Comparison of ENCODE assay signal across 8 mouse cellular contexts in the genomic region with DNA sequence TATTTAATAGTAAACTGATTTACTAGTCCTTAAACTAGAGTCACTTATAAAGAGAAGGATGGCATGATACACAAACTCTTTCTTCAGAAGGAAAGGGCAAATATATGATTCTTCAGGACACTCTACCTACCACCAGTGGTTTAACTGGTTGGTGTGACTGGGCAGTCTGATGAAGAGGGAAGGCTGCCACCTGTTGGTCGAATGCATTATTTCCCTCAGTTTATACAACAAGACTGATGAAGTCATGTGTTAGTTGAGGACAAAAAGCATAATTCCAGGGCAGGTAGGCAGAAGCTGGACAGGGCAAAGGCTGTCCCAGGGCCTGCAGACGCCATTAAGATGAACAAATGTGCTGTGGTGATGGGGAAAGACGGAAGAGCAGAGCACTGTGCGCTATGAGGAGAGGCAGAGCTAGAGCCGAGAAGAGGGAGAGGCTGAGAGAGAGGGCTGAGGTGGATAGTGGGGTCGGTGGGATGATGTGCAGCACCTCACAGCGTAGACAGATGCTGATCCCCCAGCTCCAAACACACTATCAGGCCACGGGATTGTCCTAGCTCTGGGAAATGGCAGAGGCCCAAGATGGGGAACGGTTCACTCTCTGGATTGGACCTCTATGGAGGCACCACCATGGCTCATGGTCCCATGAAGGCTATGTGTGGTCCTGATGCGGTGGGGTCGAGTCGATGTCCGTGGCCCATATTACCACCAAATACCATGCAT. TPM values are rescaled to one million over a fixed set of nuclear protein-coding genes. Genes with fewer than 3 reads are reported as not detected.
DNase-seq lines count a peak whose midpoint lies in the region; ATAC-seq lines count a peak whose summit lies in the region.

No protein-coding gene starts in this region.

- no peak overlapping the region for H3K27ac ChIP-seq in forebrain, embryonic 14.5 days (ENCODE audit: low read depth, low read length)
- H3K27ac ChIP-seq in forebrain, embryonic 12.5 days: no peak overlapping the region

- peaks cover 8% of the 10 kb centered on the region; the same call in 1 of the 2 replicates for H3K36me3 ChIP-seq in forebrain, embryonic 14.5 days (ENCODE audit: control insufficient read depth, insufficient read depth, low read length)
- H3K36me3 ChIP-seq in forebrain, embryonic 12.5 days (replicated peaks): peaks cover 9% of the 10 kb centered on the region

- H3K9ac ChIP-seq in forebrain, embryonic 14.5 days (ENCODE audit: low read length): no peak overlapping the region
- no peak overlapping the region for H3K9ac ChIP-seq in forebrain, embryonic 12.5 days

- no peak overlapping the region for H3K4me2 ChIP-seq in forebrain, embryonic 14.5 days (ENCODE audit: low read length)
- no peak overlapping the region for H3K4me2 ChIP-seq in forebrain, embryonic 12.5 days

- no peaks in the 10 kb centered on the region for H3K4me1 ChIP-seq in forebrain, embryonic 14.5 days (ENCODE audit: control insufficient read depth, insufficient read depth, low read length)
- H3K4me1 ChIP-seq in forebrain, embryonic 12.5 days: peaks cover 6% of the 10 kb centered on the region

- ATAC-seq in forebrain, embryonic 14.5 days: no peak
- ATAC-seq in forebrain, embryonic 12.5 days (ENCODE audit: low FRiP score): no peak

- WGBS in forebrain, embryonic 14.5 days: 60% methylated on average over 13 of the region's 13 CpGs
- 59% methylated on average over 13 of the region's 13 CpGs for WGBS in forebrain, embryonic 12.5 days

- H3K4me3 ChIP-seq in forebrain, embryonic 14.5 days (ENCODE audit: low read depth, low read length): no peak overlapping the region
- no peak overlapping the region for H3K4me3 ChIP-seq in forebrain, embryonic 12.5 days (replicated peaks)

- H3K9me3 ChIP-seq in forebrain, embryonic 14.5 days (replicated peaks; ENCODE audit: control insufficient read depth, low read length): no peaks in the 10 kb centered on the region
- no peaks in the 10 kb centered on the region for H3K9me3 ChIP-seq in forebrain, embryonic 12.5 days

- peak; percentile 73 for DNase-seq in forebrain, embryonic 14.5 days (ENCODE audit: low spot score)
- peak; percentile 52 for DNase-seq in urinary bladder, postnatal 36 days (ENCODE audit: low spot score in 2 of 2)
- DNase-seq in urinary bladder, adult 2 months (ENCODE audit: low spot score): no peak
- DNase-seq in embryo, embryonic 11 days: peak; percentile 77
- DNase-seq in kidney, postnatal 10 days: peak; percentile 85
- peak; percentile 82 for DNase-seq in lung, postnatal 14 days
- DNase-seq in spleen, postnatal 4 days (ENCODE audit: low spot score in 2 of 2): peak; percentile 67 to 83

- H3K27me3 ChIP-seq in forebrain, embryonic 14.5 days (replicated peaks; ENCODE audit: control insufficient read depth, insufficient read depth, low read length): peaks cover 13% of the 10 kb centered on the region; the same call in 1 of the 2 replicates
- peaks cover 25% of the 10 kb centered on the region for H3K27me3 ChIP-seq in forebrain, embryonic 12.5 days

RNA-seq across cellular contexts. Expression of gene Traf5, which starts 2.3 kb away (rescaled TPM):
- 2.5 and 3.3 TPM in 2 replicates for polyA plus RNA-seq in forebrain, embryonic 14.5 days (2014; fragmentation: Nextera tagmentation; extraction: Ambion mirVana)
- polyA plus RNA-seq in forebrain, embryonic 12.5 days (2016; fragmentation: Nextera tagmentation; extraction: Ambion mirVana): 3.3 and 4.5 TPM in 2 replicates
- 50.6 and 60.3 TPM in 2 replicates for polyA plus RNA-seq in urinary bladder, adult 2 months (2012; rRNA removed)

RNA-seq across cellular contexts. Expression of gene Rcor3, which starts 43.3 kb away (rescaled TPM):
- polyA plus RNA-seq in forebrain, embryonic 14.5 days (2014; fragmentation: Nextera tagmentation; extraction: Ambion mirVana): 20.1 and 25.1 TPM in 2 replicates
- polyA plus RNA-seq in forebrain, embryonic 12.5 days (2016; fragmentation: Nextera tagmentation; extraction: Ambion mirVana): 19.2 and 20.1 TPM in 2 replicates
- polyA plus RNA-seq in urinary bladder, adult 2 months (2012; rRNA removed): 32.0 and 34.2 TPM in 2 replicates
